Mouse (Mus musculus): ENCODE measurements around the gene Gm20696. TPM values are rescaled to one million over a fixed set of nuclear protein-coding genes. Genes with fewer than 3 reads are reported as not detected.
A peak's percentile ranks its signal among the peaks of the same experiment; 100 is the strongest.

The Gm20696 gene
- total RNA-seq, 4 experiments from 2014 or later: 7.2 to 9.9 (median 9.3) TPM

DNA sequence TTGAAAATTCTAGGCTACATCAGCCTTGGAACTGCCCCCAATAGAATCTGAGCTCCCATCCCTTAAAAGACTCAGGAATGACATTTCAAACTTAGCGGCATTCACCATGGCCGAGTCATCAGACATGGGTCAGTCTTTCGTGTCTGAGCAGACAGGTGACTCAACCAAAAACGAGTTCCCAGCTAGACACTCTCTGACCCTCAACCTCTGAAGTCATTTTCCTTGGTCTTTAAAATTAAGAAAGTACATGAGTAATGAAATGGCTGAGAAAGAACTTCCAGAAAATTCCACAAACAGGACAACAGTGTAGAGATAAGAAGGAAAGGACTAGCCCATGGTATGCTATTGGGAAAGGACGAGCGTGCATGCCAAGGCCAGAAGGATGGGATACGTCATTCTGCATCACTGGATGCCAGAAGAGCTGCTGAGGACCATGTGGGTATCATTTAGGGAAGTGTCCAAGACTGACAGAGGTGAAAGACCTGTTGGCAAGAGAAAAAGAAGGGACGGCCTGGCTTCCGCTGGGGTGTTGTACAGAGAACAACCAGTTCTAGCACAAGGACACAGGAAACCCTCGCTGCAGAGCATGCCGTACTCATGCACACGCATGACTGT is 219.7 kb downstream of the Gm20696 start:
- DNase-seq (ENCODE audit: low spot score in 2 of 2): no peak

DNA sequence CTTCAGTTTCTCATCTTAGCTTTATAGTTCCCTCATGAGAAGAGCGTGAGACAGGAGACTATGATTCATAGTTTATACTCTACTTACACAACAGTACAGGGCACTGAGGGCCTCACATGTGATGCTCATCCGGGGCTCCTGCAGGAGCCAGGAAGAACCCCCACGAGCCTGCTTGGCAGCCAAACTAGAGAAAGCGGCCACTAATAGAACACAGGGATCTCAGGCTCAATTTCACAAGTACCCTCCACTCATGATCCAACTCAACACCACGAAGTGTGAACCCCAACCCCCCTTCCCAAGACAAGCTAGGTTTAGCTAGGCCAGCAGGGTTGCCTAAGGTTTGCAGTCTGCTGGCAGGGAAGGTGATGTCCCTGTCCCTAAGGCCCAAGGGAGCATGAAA is 223.1 kb downstream of the Gm20696 start:
- no peak for DNase-seq (ENCODE audit: low spot score in 2 of 2)

DNA sequence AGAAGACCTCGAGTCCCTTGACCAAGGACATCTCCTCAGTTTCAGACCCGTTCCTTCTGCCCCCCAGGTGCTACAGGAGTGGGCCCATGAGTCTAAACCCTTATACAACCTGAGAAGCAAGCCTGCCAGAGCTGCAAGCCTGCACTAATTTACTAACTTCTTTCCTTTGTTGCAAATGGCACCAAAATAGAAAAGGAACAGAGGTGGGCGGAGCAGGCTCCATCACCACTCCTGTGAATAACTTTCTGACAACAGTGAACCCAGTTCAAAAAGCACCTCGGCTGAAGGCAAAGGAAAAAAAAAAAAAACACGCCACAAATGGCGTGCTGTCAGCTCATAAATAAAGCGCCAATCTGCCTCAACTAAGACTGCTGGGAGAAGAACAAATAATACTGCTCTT is 225.5 kb downstream of the Gm20696 start:
- peak in 1 of 2 experiments; percentile 68 for DNase-seq (ENCODE audit: low spot score in 2 of 2)

DNA sequence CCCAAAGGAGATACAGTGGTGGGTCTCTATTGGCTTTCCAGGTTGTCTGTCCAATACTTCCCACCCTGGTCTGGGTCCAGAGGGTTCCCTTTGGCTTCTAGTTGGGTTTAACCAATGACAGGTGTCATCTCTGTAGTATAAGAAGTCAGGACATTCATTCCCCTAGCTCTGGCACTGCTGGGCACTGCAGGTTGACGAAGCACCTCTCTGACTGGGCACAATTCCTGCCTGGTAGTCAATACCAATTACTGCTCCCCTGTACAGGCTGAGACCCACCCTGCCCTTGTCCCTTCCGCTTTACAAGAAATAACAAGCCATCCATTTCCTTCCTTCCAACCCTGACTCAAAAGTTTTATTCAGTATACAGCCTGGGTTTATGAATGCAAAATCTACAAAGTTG is 226.0 kb downstream of the Gm20696 start:
- DNase-seq (ENCODE audit: low spot score in 2 of 2): no peak

DNA sequence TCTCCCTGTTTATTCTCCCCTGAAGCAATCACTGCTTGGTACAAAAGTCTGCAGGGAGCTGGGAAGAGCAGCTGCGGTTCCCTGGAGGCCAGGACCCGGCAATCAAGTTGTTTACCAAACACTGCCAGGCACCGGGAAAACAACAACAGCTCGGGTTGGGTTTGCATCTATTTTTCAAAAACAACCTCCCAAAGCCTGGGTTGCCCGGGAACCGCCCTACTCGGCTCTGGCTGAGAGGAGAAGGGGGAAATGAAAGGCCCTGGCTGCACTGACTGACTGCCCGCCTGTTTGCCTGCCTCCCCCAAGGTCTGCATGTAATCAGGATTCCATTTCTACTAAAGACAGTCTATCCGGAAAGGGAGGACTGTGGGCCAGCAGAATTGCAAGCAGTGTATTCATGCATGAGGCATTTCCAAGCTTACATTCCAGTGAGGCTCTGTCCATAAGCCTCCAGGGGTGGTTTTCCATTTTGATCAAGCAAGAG is 226.7 kb downstream of the Gm20696 start:
- no peak for DNase-seq (ENCODE audit: low spot score in 2 of 2)

DNA sequence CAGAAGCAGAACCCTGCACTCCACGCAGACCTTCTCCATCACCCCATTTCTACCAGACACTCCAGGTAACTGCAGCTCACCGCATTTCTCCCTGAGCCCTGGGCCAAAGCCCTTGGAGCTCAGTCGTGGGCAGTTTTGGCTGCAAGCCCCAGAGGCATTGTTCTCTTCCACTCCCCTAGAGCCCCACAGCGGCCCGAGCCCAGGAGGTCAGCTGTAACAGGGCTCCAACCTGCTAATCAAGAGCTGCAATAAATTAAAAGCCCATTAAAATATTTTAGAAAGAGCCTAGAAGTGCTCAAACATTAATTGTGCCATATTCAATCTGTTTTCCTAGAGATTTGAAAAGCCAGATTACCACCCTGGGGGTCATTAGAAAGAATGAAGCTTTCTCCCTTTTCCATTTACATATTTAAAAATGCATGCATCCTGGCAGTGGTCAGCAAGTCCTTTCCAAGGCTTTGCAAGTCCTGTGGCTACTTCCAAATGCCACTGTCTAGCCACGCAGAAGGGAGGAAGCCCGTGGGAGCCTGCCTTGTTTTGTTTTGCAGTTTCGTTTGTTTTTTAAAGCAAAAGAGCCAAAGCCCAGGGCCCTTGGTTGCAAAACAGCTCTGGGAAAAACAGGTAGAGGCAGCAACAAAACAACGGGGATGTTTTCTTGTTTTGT is 227.3 kb downstream of the Gm20696 start:
- DNase-seq (ENCODE audit: low spot score in 2 of 2): no peak

DNA sequence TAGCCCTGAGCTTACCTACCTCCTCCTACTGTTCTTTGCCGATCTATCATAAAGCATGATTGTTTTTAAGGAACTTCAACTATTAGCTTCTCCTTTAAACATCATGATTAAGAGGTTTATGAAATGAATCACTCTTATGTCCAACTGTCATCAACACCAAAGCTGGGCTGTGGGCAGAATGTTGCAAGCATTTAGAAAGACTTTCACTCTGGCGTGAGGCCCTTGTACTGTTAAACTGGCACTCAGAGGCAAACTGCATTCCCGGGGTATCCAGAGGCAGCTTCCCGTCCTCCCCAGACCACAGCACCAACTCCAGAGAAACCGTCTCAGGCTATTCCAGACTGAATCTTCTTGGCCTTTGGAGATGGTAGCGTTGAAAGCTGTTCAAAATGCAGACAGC is 230.2 kb downstream of the Gm20696 start:
- no peak for DNase-seq (ENCODE audit: low spot score in 2 of 2)

DNA sequence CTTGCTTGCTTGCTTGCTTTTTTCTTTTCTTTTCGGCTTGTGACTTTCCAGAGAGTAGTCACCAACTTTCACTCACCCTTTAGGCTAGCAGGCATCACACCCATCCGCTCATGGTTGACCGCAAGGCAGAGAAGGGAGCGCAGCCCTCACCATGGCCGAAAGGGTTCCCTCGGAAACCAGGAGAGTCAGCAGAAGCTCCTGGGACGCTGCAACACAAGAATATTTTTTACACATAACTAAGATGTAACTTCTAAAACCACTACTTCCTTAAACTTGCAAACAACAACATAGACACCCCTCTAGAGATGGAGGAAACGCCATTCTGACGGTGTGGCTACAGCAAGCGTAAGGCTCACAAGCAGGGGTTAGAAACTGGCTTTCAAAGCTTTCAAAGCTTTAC is 231.5 kb downstream of the Gm20696 start:
- DNase-seq (ENCODE audit: low spot score in 2 of 2): no peak

DNA sequence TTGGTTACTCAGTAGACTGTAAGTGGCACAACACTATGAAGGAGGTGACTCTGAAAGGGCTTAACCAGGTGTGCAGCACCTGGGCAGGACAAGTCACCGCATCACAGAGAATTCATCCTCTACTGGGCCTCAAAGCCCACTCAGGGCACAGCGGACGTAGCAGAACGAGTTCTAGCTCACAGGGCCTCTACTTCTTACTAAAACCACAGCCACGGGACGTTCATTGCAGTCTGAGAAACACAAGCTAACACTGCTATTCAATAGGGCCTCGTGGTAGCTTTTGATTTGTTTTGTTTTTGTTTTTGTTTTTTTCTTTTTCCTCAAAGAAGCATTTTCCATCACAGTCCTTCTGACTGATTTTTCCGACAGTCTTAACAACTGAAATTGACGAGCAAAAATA is 233.6 kb downstream of the Gm20696 start:
- DNase-seq (ENCODE audit: low spot score in 2 of 2): no peak

DNA sequence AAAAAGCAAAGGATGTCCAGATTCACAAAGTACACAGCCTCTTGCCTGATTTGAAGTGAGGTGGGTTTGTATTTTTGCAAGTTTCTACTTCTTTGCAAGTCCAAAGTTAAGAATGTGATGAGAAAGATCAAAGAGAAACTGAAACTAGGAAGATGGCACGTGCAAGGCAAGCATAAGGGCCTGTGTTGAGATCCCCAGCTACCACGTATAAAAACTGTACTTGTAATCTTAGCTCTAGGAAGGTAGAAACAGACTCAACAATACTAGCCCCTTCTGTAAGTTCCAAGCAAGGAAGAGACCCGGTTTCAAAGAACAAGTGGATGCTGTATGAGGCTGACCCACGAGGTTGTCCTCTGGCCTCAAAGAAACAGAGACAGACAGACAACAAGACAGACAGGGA is 234.7 kb downstream of the Gm20696 start:
- no peak for DNase-seq (ENCODE audit: low spot score in 2 of 2)

DNA sequence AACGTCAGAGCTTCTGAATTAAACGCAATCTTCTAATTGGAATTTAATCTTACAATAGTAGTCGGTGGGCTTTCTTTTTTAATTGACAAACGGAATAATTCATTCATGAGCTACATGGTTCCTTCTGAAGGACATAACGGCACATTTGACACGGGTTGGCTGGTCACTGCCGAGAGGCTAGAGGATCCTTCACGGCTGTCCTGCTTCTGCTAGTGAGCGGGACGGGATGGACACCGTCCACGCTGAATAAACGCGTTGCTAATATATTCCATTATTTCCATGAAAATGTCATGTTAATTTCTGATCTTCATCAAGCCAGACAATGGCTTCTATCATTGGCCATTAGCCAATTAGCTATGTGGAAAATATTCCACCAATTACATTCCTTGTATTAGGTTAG is 236.0 kb downstream of the Gm20696 start:
- no peak for DNase-seq (ENCODE audit: low spot score in 2 of 2)

DNA sequence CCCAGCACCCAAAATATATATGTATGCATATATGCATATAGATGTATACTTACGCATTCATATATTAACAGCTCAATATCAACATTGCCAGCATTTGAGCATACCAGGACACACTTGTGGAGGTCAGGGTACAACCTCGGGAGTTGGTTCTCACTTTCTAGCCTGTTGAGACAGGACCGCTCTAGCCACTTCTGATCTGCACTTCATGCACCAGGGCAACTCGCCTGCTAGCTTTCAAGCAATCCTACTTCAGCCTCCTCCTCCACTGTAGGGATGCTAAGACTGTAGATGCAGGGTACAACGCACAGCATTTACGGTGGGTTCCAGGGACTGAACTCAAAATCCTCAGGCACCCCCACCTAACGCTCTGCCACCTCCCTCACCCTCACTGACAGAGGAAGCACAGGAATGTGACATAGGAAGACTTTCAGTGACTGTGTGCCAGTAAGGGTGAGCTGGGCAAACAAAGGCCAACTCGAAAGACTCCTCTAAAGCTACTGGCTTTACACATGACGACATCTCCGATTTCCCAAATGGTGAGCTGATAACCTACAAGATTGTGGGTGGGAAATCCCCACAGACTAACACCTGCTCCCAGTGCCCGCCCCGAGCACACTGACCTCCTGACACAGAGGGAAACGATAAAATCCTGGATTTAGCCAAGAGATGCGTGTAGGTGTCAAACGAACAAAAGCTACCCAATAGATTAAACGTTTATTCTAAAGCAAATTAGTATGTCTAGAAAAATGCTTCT is 237.0 kb downstream of the Gm20696 start:
- DNase-seq (ENCODE audit: low spot score in 2 of 2): no peak

DNA sequence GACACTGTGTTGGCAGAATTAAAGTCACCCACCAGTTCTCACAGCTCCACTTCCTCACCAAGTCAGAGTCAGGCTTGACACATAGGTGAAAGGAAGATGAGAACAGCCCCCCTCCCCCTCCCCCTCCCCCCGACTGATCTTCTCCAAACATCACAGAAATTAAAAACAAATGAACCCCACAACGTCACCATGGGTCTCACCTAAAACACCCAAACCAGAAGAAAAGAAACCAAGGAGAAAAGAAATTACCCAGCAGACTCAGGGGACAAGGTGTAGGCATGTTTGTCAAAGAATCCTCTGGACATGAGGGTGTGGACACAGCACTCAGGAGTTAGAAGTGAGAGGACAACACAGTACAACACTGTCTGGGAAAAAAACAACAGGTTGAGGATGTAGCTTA is 237.6 kb downstream of the Gm20696 start:
- DNase-seq (ENCODE audit: low spot score in 2 of 2): no peak

DNA sequence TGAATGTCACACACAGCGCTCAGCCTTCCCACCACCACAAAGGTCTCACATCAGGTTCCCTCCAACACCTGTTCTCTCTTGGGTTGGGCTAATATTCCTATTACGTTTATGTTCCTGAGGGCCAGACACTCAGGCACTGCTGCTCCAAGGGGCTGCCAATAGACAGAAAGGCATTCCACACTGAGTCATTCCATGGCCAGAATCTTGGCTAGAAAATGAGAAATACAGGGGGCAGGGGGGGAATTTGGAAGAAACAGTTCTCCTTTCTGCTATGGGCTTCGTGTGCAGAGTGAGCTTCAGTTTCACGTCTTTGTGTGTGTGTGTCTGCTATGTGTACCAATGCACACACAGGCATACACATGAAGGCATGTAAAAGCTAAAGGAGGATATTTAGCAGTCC is 239.3 kb downstream of the Gm20696 start:
- DNase-seq (ENCODE audit: low spot score in 2 of 2): no peak

DNA sequence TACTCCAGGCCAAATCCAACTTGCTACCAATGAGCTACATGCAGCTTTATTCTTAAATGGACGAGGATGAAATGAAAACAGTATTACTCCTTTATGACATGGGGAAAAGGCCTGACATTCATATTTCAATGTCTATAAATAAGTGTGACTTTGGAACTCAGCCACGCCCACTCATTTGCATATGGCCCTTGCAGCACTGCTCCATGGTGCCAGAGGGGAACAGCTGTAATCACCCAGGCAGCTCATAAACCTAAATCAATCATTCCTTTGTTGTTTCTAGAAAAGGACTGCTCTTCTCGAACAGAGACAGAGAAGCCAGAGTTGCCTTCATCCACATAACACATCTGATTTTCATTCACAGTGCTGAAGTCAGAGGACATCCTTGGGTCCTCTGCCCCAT is 241.6 kb downstream of the Gm20696 start:
- DNase-seq (ENCODE audit: low spot score in 2 of 2): no peak

DNA sequence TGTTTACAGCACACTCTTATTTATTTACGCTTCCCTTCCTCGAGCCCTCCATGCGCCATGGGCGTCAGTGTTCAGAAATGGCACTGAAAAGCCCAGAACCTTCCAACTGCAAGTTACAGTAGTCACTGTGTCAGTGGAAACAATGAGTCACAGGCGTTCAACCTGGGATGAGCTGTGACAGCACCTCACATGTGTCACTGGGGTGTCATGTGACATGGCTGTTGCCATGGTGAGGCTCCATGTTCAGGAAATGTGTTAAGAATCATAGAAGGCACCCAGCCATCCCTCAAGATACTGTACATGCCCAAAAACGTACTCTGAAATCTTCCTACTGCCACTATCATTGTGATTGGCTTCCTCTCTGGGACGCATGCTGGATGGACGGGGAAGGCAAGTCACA is 245.9 kb downstream of the Gm20696 start:
- DNase-seq (ENCODE audit: low spot score in 2 of 2): no peak

DNA sequence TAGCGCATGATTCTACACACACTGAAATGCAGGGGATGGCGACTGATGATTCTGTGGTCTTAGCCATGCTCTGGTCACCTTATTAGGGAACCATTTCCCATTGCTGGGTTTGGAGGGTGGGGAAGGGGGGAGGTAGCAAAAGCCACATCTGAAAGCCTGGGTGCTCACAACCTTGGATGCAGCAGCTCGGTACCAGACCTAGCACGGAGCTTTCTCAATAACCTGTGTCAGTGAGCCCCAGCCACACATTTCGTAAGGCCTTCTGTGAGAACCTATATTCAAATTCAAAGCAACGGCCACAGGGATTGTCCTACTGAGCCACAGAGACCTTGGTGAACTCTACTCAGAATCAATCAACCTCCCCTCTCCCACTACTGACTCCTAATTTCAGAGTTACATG is 254.0 kb downstream of the Gm20696 start:
- DNase-seq (ENCODE audit: low spot score in 2 of 2): no peak

DNA sequence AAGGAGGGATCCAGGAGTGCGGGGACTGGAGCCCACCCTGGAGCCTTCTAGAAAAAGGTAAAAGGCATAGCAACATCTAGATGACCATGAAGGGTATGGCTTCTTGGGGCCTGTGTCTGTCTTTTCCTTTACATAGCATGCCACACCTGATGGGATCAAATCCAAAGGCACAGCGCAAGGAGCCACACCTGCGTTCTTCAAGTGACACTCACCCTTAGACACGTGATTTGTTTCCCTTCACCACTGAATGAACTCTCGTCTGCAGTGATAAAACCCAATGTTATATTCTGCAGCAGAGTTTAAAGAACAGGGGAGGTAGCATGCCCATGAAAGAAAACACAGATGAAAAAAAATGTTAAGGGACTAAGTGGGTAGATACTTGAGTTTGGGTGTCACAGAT is 257.0 kb downstream of the Gm20696 start:
- no peak for DNase-seq (ENCODE audit: low spot score in 2 of 2)

DNA sequence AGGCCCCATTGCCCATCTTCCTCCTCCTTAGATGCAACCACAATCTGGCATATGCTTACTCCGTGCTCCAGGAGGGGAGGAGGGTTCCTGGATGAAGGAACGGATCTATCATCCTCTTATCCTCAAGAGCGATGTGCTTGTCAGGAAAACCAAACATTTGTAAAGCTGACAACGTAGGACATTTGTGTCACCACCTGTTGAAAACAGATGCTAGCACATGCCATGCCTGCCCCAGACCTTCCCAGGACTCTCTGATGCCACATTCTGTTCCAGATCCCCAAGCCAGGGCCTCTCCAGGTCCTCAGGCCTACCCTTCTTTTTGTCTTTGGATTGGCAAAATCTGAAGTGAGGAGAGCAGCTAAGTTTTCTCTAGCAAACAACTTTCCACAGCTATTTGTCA is 257.7 kb downstream of the Gm20696 start:
- no peak for DNase-seq (ENCODE audit: low spot score in 2 of 2)

DNA sequence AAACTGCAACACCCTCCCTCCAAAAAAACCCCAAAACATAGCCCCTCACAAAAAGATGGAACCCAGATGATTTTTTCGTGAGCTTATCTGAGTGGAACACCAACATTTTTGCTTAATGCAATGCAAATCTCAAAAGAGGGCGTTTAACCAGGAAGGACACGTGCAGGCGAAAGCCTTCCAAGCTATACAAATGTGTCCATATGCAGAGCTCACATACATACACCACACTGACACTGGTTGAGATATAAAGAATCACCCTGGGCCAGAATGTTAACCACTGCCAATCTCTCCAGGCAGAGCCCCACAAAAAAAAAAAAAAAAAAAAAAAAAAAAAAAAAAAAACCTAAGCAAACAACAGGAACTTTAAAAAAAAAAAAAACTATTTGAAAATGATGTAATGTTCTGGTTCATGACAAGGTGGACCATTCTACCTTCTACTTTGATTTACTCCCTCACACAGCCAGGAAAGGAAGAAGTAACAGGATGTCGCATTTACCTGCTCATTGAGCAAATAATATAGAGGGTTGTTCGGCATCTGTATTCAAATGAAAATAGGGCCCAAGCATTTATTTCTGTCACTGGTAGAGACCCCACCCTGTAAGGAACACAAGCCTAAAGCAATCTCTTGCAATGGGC is 262.7 kb downstream of the Gm20696 start:
- no peak for DNase-seq (ENCODE audit: low spot score in 2 of 2)

DNA sequence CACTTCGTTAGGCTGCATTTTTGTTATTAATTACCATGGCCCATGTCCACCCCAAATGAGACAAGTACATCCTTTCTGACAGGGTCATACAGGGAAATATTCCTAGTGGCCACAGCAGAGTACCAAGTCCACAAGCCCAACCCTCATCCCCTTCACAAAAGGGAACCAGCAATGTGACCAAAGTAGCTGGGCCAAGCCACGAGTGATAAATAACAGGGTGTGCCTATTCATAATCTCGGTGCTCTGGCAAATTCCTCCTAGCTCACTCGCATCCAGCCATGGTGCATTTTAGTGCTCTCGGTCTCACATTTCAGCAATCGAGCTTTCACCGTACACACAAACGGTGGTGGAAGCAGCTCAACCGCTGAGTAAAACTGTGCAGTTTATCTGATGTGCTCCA is 263.7 kb downstream of the Gm20696 start:
- DNase-seq (ENCODE audit: low spot score in 2 of 2): no peak

DNA sequence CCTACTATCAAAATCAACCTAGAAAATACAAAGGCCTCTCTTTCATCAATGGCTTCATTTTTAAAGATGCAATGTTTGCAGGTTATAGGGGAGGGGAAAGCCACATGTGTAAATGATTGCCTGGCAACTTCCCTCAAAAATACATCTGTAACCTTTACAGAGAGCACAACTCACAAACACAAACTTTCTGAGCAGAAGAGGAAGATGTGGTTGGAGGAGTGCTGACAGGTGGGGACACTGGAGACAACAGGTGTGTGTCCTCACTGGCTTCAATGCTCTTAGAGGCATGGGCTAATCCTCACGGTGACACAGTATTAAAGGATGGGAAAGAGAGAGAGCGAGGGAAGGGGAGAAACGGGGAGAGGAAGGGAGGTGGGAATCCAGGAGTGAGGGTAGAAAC is 264.2 kb downstream of the Gm20696 start:
- DNase-seq (ENCODE audit: low spot score in 2 of 2): no peak

Measured in left cerebral cortex, adult 8-10 months (tissue).